18 mouse cellular contexts compared by ENCODE assay signal in the genomic region with DNA sequence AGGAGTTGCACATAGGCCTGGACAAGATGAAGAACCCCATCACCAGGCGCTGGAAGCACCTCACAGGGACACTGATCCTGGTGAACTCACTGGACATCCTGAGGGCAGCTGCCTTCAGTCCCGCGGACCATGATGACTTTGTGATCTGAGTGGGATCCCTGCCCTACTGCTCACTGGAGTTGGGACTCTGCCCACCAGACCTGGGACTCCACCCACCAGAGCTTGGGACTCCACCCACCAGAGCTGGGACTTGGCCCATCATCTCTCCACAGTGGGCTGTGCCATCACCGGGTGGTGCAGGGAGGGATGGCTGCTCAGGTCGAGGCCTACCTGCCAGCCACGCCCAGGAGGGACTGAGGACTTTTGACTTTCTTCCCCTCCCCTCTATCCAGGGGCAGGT.
"Had no signal": no experiment of that assay in that cellular context is flagged by ENCODE, and none has a peak within 500 bp of the region (broad histone marks: within the 10 kb centered on the region; RNA-seq: fewer than 3 reads in every experiment).

No protein-coding gene starts in this region.

- H3K4me2 ChIP-seq: limb, embryonic 12.5 days; limb, embryonic 15.5 days; liver, embryonic 11.5 days; lung, embryonic 14.5 days; midbrain, embryonic 12.5 days; midbrain, embryonic 15.5 days; neural tube, embryonic 13.5 days; stomach, embryonic 15.5 days had no signal

- H3K27me3 ChIP-seq: limb, embryonic 12.5 days; limb, embryonic 15.5 days; midbrain, embryonic 12.5 days; midbrain, embryonic 15.5 days; neural tube, embryonic 13.5 days; stomach, embryonic 15.5 days had no signal

- H3K9me3 ChIP-seq: limb, embryonic 12.5 days; limb, embryonic 15.5 days; midbrain, embryonic 12.5 days; midbrain, embryonic 15.5 days; neural tube, embryonic 13.5 days; stomach, embryonic 15.5 days had no signal

- H3K4me3 ChIP-seq: limb, embryonic 12.5 days; limb, embryonic 15.5 days; midbrain, embryonic 12.5 days; midbrain, embryonic 15.5 days; myocyte; neural tube, embryonic 13.5 days; stomach, embryonic 15.5 days had no signal

- H3K4me1 ChIP-seq: limb, embryonic 12.5 days; limb, embryonic 15.5 days; midbrain, embryonic 12.5 days; midbrain, embryonic 15.5 days; stomach, embryonic 15.5 days had no signal

- ATAC-seq: inflammation-experienced regulatory T-cells, adult 6 months; liver, postnatal 0 days; midbrain, embryonic 15.5 days had no signal

- H3K9ac ChIP-seq: limb, embryonic 12.5 days; limb, embryonic 15.5 days; liver, embryonic 14.5 days; liver, postnatal 0 days; lung, embryonic 14.5 days; midbrain, embryonic 12.5 days; midbrain, embryonic 15.5 days; neural tube, embryonic 13.5 days; stomach, embryonic 15.5 days had no signal

- H3K36me3 ChIP-seq: midbrain, embryonic 15.5 days had no signal

- H3K27ac ChIP-seq: limb, embryonic 12.5 days; limb, embryonic 15.5 days; liver, embryonic 14.5 days; macrophage; midbrain, embryonic 12.5 days; midbrain, embryonic 15.5 days; neural tube, embryonic 13.5 days; stomach, embryonic 15.5 days had no signal

- DNase-seq: left cerebral cortex, postnatal 4 days; liver, postnatal 0 days; lung, embryonic 14.5 days; retina, postnatal 1 day; right cerebral cortex, postnatal 25 days; spleen, adult 18-20 months; thymus, postnatal 25 days had no signal
